Mouse (Mus musculus) hindbrain, embryonic 16.5 days (tissue): ENCODE measurements around the gene Btbd2. TPM values are rescaled to one million over a fixed set of nuclear protein-coding genes. Genes with fewer than 3 reads are reported as not detected.

Source experiments
- ATAC-seq: fragments of 200-750 bp; cut with Nextera tagmentation; 2 replicates; pipeline ENCODE4 v1.8.0; 2017; ENCODE audit warnings: moderate TSS enrichment, moderate library complexity
- H3K27ac ChIP-seq: fragments of 300-500 bp; sonication (generic); 2 replicates; pipeline ENCODE4 v1.5.1; 2014; ENCODE audit warnings: low read depth, mild to moderate bottlenecking, control low read depth, low read length, moderate library complexity
- H3K27me3 ChIP-seq: fragments of 300-500 bp; sonication (generic); replicated peaks from 2 replicates; pipeline ENCODE4 v1.6.1; 2014; ENCODE audit warnings: low read length; ENCODE audit not compliant: control insufficient read depth, insufficient read depth
- H3K36me3 ChIP-seq: fragments of 300-500 bp; sonication (generic); 2 replicates; pipeline ENCODE4 v1.6.1; 2014; ENCODE audit warnings: mild to moderate bottlenecking, low read length, moderate library complexity, mixed read lengths; ENCODE audit not compliant: control insufficient read depth, insufficient read depth
- H3K4me1 ChIP-seq: fragments of 300-500 bp; sonication (generic); 2 replicates; pipeline ENCODE4 v1.6.1; 2014; ENCODE audit warnings: low read depth, low read length; ENCODE audit not compliant: control insufficient read depth, insufficient read depth
- H3K4me2 ChIP-seq: fragments of 300-500 bp; sonication (generic); 2 replicates; pipeline ENCODE4 v1.6.1; 2014; ENCODE audit warnings: mild to moderate bottlenecking, low read length, control low read depth, moderate library complexity
- H3K4me3 ChIP-seq: fragments of 300-500 bp; sonication (generic); 2 replicates; pipeline ENCODE4 v1.5.1; 2014; ENCODE audit warnings: mild to moderate bottlenecking, low read length, control low read depth, moderate library complexity
- H3K9ac ChIP-seq: fragments of 300-500 bp; sonication (generic); 2 replicates; pipeline ENCODE4 v1.6.1; 2014; ENCODE audit warnings: low read depth, mild to moderate bottlenecking, control low read depth, low read length, moderate library complexity
- H3K9me3 ChIP-seq: fragments of 300-500 bp; sonication (generic); 2 replicates; pipeline ENCODE4 v1.6.1; 2014; ENCODE audit warnings: mild to moderate bottlenecking, low read length, moderate library complexity; ENCODE audit not compliant: control insufficient read depth
- WGBS: fragments of 180-500 bp; shearing (Covaris S2); extraction: QIAGEN DNeasy Blood & Tissue Kit; methylation state at CpG from one replicate; pipeline ENCODE4 v1.1.7; 2014; 5-methylcytosine and 5-hydroxymethylcytosine counted together
- polyA plus RNA-seq: library from polyadenylated mRNA; unstranded; fragments of >200 nt; fragmentation: Nextera tagmentation; extraction: Ambion mirVana; gene quantifications from 2 replicates; pipeline ENCODE4 v1.2.1, GENCODE M21; 2015

The Btbd2 gene
- polyA plus RNA-seq, 1 experiment from 2014 or later = 21.2 TPM

DNA sequence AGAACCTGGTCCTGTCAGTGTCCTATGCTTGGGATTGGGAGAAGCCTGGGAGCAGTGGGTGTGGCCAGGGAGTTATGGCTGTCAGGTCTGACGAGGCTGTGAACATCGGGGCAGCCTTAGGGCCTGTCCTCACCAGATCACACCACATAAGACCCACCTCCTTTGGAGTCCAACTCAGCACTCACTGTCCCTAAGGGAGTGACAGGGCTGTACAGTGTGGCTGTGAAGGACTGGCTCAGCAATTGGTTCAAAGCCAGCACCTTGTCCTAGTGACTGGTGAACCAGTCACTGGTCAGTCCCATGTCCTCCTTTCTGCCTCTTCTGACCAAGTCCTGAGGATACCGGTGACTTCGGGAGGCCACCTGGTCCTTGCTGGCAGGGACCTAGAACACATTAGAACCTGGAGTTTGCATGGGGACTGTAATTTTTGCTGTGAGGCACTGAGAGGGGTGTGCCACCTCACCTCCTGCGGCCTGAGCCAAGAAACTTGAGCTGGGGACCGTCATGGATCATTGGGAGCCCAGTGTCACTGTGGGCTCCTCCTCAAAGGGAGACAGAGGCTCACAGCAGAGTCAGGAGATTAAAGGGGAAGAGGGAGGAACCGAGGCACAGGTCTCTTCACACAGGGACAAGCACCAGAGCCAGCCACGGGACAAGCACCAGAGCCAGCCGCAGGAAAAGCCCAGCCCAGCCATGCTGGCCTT lies 22.8 kb upstream of the Btbd2 start:
- H3K4me2 ChIP-seq = no peak overlapping the region
- no peaks in the 10 kb centered on the region for H3K27me3 ChIP-seq
- no peak for ATAC-seq
- H3K9me3 ChIP-seq = no peaks in the 10 kb centered on the region
- 69% methylated on average over 9 of the region's 9 CpGs for WGBS
- no peak overlapping the region for H3K9ac ChIP-seq
- peaks cover 27% of the 10 kb centered on the region for H3K4me1 ChIP-seq
- H3K4me3 ChIP-seq = no peak overlapping the region
- peaks cover 5% of the 10 kb centered on the region; the same call in 1 of the 2 replicates for H3K36me3 ChIP-seq
- no peak overlapping the region; the same call in none of the 2 replicates for H3K27ac ChIP-seq

GRCm38 (mm10) chr10:80678601-80679377 lies 21.9 kb upstream of the Btbd2 start:
- no peak for ATAC-seq
- H3K36me3 ChIP-seq = no peaks in the 10 kb centered on the region; the same call in 1 of the 2 replicates
- H3K9me3 ChIP-seq = no peaks in the 10 kb centered on the region
- no peak overlapping the region for H3K4me2 ChIP-seq
- peaks cover 36% of the 10 kb centered on the region for H3K4me1 ChIP-seq
- no peaks in the 10 kb centered on the region for H3K27me3 ChIP-seq
- WGBS = 45% methylated on average over 9 of the region's 10 CpGs
- peak overlapping the region; percentile 95 for H3K27ac ChIP-seq
- no peak overlapping the region for H3K4me3 ChIP-seq
- no peak overlapping the region; the same call in 1 of the 2 replicates for H3K9ac ChIP-seq

- H3K9me3 ChIP-seq = no peaks in the 10 kb centered on the region
- peak within 1 kb of the TSS; percentile 78 for H3K9ac ChIP-seq
- H3K4me3 ChIP-seq = peak within 1 kb of the TSS; percentile 94
- H3K27ac ChIP-seq = peak within 1 kb of the TSS; percentile 95
- H3K36me3 ChIP-seq = no peaks in the 10 kb centered on the region
- ATAC-seq = 0 out of 2 replicates have a peak, but pooled peaks have one; percentile 1
- H3K4me1 ChIP-seq = peaks cover 44% of the 10 kb centered on the region
- WGBS = 22% methylated on average over 8 of the region's 8 CpGs
- no peaks in the 10 kb centered on the region for H3K27me3 ChIP-seq
- peak within 1 kb of the TSS; percentile 66 for H3K4me2 ChIP-seq
These were observed 21.1 kb upstream of the Btbd2 start, which contains the start of gene Mknk2 for GRCm38 (mm10) chr10:80677942-80678436. Mknk2 (minus strand) TSS chr10:80678112.

GRCm38 (mm10) chr10:80677128-80677875 lies 20.4 kb upstream of the Btbd2 start:
- Histone ChIP-seq H3K9ac (peak overlapping the region; percentile 78), H3K4me2 (peak overlapping the region; percentile 66), H3K4me3 (peak overlapping the region; percentile 94), H3K27ac (peak overlapping the region; percentile 95), H3K36me3 (no peaks in the 10 kb centered on the region), H3K27me3 (no peaks in the 10 kb centered on the region), H3K9me3 (no peaks in the 10 kb centered on the region), H3K4me1 (peaks cover 50% of the 10 kb centered on the region)
- 40% methylated on average over 9 of the region's 9 CpGs for WGBS
- no peak for ATAC-seq

DNA sequence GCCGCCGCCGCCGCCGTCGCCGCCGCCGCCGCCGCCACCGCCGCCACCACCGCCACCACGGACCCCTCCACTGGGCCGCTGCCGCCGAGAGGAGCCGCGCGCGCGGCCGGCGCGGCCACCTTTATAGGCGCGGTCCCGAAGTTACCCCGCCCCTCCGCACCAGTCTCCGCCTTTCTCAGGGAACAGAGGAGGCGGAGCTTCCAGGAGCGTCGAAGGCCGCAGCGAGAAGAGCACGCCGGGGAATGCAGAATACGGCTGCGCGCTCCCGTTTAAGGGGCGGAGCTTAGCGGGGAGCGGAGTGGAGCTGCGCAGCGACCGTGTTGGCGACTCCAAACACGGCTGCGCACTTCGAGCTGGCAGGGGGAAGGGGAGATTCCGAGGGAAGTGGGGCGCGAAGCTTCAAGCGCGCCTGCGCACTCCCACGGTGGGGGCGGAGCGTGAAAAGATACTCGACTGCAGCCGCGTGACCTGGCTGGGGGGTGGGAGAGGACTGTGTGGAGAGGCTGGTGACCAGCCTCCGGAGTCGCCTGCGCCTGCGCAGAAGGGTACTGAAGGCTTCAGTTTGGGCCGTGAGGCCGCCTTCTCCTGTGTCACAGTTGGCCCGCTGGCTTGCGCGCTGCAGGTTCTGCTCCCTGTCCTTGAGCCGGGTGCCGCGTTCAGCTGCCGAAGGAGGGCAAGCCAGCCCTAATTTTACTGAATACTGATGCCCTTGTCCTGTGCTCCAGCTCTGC lies 19.5 kb upstream of the Btbd2 start:
- peak; percentile 94 for ATAC-seq
- peaks cover 4% of the 10 kb centered on the region for H3K36me3 ChIP-seq
- H3K4me2 ChIP-seq = peak overlapping the region; percentile 91
- under 1% methylated on average over 60 of the region's 78 CpGs for whole genome bisulfite sequencing
- no peaks in the 10 kb centered on the region for H3K27me3 ChIP-seq
- H3K9ac ChIP-seq = peak overlapping the region; percentile 98
- peak overlapping the region; percentile 94 for H3K4me3 ChIP-seq
- peaks cover 54% of the 10 kb centered on the region for H3K4me1 ChIP-seq
- H3K27ac ChIP-seq = peak overlapping the region; percentile 95
- H3K9me3 ChIP-seq = no peaks in the 10 kb centered on the region

DNA sequence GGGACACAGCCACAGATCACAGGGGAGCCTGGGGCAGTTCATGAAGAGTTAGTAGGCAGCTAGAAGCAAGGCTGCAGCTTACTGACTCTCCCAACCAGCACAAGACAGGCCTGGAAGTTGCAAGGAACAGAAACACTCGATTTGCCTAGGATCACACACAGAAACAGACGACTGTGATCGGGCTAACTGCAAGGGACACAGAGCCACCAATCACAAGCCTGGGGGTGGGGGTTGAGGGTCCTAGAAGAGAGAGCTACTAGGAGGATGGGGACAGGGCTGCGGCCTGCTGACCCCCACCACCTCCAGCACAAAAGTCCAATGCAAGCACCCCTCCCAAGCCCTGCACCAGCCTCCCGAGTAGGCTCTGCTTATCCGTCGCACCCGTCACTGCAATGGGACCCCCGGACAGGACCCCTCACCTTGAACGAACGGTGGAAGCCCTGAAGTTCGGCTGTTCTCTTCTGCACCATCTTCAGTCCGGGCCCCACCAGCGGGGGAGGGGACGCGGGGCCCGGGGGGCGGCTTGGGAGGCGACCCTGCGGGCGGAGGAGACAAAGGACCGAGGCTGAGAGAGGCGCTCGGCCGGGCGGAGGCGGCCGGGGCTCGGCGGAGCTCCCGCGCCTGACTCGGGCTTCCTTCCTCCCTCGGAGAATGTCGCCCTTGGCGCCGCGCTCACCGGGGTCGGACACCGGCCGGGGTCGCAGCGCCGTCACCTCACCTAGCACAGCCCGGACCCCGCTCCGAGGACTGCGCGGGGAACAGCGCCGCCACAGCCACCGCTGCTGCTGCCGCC lies 18.7 kb upstream of the Btbd2 start:
- Histone ChIP-seq H3K9me3 (no peaks in the 10 kb centered on the region), H3K9ac (peak overlapping the region; percentile 98), H3K27me3 (no peaks in the 10 kb centered on the region), H3K4me1 (peaks cover 54% of the 10 kb centered on the region), H3K4me3 (peak overlapping the region; percentile 94), H3K27ac (peak overlapping the region; percentile 86), H3K4me2 (peak overlapping the region; percentile 91), H3K36me3 (peaks cover 9% of the 10 kb centered on the region)
- no peak; the same call in 1 of the 2 replicates for ATAC-seq
- WGBS = under 1% methylated on average over 31 of the region's 54 CpGs

- Histone ChIP-seq H3K27ac (peak overlapping the region; percentile 86; the same call in 1 of the 2 replicates), H3K27me3 (no peaks in the 10 kb centered on the region), H3K9me3 (no peaks in the 10 kb centered on the region), H3K4me3 (peak overlapping the region; percentile 94), H3K36me3 (peaks cover 15% of the 10 kb centered on the region), H3K4me1 (peaks cover 54% of the 10 kb centered on the region), H3K4me2 (peak overlapping the region; percentile 91), H3K9ac (peak overlapping the region; percentile 98)
- ATAC-seq = no peak
- 15% methylated on average over 6 of the region's 6 CpGs for WGBS
These were observed 18.1 kb upstream of the Btbd2 start for GRCm38 (mm10) chr10:80674851-80675404.
